Mouse (Mus musculus): ENCODE data around the gene BC049715. TPM values are rescaled to one million over a fixed set of nuclear protein-coding genes. Genes with fewer than 3 reads are reported as not detected.

The BC049715 gene
- polyA plus RNA-seq, 1 experiment from 2014 or later, result 2.3 TPM

DNA sequence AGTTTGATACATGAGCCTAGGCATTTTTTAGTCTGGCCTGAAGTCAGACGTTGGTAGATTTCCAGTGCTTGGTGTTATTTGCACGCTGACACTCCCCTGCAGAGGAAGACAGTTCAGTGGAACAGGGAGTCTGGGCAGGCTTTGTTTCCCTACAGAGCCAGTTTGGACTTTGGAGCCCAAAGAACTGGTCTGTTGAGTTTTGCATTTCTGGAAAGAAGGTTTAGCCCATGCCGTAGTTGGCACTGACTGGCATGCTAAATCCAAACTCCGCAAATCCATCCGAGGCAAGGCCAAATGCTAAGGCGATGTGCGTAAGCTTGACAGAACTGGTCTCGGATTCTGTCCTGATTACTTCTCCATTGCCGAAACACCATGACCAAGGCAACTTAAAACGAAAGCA is 16.2 kb upstream of the BC049715 start:
- no peak overlapping the region for H3K4me2 ChIP-seq (replicated peaks)
- WGBS, result 90% methylated on average over 10 of the region's 10 CpGs
- H3K27ac ChIP-seq (replicated peaks), result no peak overlapping the region
- 0 out of 2 replicates have a peak, but pooled peaks cover 3% of the 10 kb centered on the region for H3K27me3 ChIP-seq
- no peak overlapping the region for H3K9ac ChIP-seq (replicated peaks)
- H3K4me3 ChIP-seq, result no peak overlapping the region
- peaks cover 39% of the 10 kb centered on the region for H3K36me3 ChIP-seq
- ATAC-seq (ENCODE audit: low FRiP score, low read depth), result no peak
- H3K9me3 ChIP-seq, result no peaks in the 10 kb centered on the region
- peaks cover 16% of the 10 kb centered on the region for H3K4me1 ChIP-seq

- Histone ChIP-seq H3K27ac (replicated peaks) (no peak overlapping the region), H3K36me3 (peaks cover 58% of the 10 kb centered on the region), H3K4me1 (peaks cover 11% of the 10 kb centered on the region), H3K9ac (replicated peaks) (no peak overlapping the region), H3K27me3 (no peaks in the 10 kb centered on the region), H3K9me3 (no peaks in the 10 kb centered on the region), H3K4me3 (no peak overlapping the region), H3K4me2 (replicated peaks) (no peak overlapping the region)
- ATAC-seq (ENCODE audit: low FRiP score, low read depth), result no peak
- 52% methylated on average over 4 of the region's 4 CpGs for WGBS
Observed at GRCm38 (mm10) chr6:136813117-136813516, 14.3 kb upstream of the BC049715 start.

- H3K9ac ChIP-seq (replicated peaks), result no peak overlapping the region
- H3K27me3 ChIP-seq, result no peaks in the 10 kb centered on the region
- 96% methylated on average over 7 of the region's 7 CpGs for WGBS
- no peak overlapping the region for H3K27ac ChIP-seq (replicated peaks)
- H3K4me1 ChIP-seq, result no peaks in the 10 kb centered on the region
- no peaks in the 10 kb centered on the region for H3K9me3 ChIP-seq
- peaks cover 79% of the 10 kb centered on the region for H3K36me3 ChIP-seq
- no peak overlapping the region for H3K4me3 ChIP-seq
- ATAC-seq (ENCODE audit: low FRiP score, low read depth), result no peak
- H3K4me2 ChIP-seq (replicated peaks), result no peak overlapping the region
Observed at GRCm38 (mm10) chr6:136815381-136815780, 12.0 kb upstream of the BC049715 start.

DNA sequence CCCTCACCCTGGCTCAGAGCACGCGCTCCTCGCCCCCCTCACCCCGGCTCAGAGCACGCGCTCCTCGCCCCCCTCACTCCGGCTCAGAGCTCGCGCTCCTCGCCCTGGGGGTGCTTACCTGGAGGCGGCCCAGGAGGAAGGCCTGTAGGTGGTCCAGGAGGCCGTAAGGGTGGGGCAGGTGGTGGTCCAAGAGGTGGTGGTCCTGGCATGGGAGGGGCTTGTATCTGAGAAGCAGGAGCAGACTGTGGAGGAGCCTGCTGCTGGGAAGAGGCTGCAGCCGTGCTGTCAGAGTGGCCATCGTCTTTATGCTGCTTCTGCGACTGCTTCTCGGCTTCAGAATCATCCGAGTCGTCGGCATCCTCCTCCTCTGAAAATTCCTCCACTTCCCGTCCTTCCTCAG is 10.6 kb upstream of the BC049715 start:
- WGBS, result 93% methylated on average over 20 of the region's 21 CpGs
- no peak for ATAC-seq (ENCODE audit: low FRiP score, low read depth)
- H3K36me3 ChIP-seq, result peaks cover 93% of the 10 kb centered on the region
- H3K27ac ChIP-seq (replicated peaks), result no peak overlapping the region
- H3K9me3 ChIP-seq, result no peaks in the 10 kb centered on the region
- H3K4me2 ChIP-seq (replicated peaks), result no peak overlapping the region
- H3K4me3 ChIP-seq, result no peak overlapping the region
- H3K4me1 ChIP-seq, result no peaks in the 10 kb centered on the region
- no peak overlapping the region for H3K9ac ChIP-seq (replicated peaks)
- no peaks in the 10 kb centered on the region for H3K27me3 ChIP-seq

DNA sequence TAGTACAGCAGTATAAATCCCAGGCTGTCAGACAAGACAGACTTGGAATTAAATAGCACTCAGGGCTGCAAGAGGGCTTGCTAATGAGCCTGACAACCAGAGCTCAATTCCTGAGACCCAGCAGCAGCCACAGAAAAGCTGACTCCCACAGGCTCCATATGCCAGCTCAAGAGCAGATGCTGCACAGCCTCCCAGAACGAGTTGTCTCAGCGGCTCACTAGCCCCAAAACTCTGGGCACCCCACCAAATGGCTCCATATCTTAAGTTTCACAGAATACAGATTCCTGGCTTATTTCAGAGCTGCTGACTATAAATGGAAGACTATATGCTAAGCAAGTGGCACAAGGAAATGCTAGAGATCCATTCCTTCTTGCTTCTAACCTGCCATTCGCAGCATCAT is 9.9 kb upstream of the BC049715 start:
- no peaks in the 10 kb centered on the region for H3K4me1 ChIP-seq
- no peak overlapping the region for H3K27ac ChIP-seq (replicated peaks)
- H3K9me3 ChIP-seq, result no peaks in the 10 kb centered on the region
- no peak overlapping the region for H3K9ac ChIP-seq (replicated peaks)
- peaks cover 93% of the 10 kb centered on the region for H3K36me3 ChIP-seq
- no peaks in the 10 kb centered on the region for H3K27me3 ChIP-seq
- no peak overlapping the region for H3K4me3 ChIP-seq
- no peak for ATAC-seq (ENCODE audit: low FRiP score, low read depth)
- H3K4me2 ChIP-seq (replicated peaks), result no peak overlapping the region
- 95% methylated on average over 3 of the region's 3 CpGs for WGBS

DNA sequence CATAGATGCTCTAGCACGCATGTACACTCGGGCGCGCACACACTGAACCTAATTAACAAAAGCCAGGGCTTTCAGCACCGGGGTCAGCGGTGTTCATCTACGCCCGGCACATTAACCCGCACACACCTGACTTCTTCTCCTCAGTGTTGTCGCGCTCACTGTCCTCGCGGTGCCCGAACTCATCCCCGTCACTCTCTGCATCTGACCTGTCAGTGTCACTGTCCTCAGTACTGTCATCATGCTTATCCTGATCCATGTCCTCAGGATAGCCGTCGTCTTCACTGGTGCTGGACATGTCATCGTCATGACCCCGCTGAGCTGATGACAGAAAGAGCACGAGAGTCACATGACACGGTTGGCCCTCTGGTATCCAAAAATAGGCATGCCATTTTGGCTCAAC is 7.0 kb upstream of the BC049715 start:
- WGBS, result 96% methylated on average over 21 of the region's 21 CpGs
- H3K4me1 ChIP-seq, result no peaks in the 10 kb centered on the region
- no peak overlapping the region for H3K27ac ChIP-seq (replicated peaks)
- H3K9ac ChIP-seq (replicated peaks), result no peak overlapping the region
- H3K4me3 ChIP-seq, result no peak overlapping the region
- no peak for ATAC-seq (ENCODE audit: low FRiP score, low read depth)
- no peaks in the 10 kb centered on the region for H3K9me3 ChIP-seq
- H3K4me2 ChIP-seq (replicated peaks), result no peak overlapping the region
- H3K27me3 ChIP-seq, result no peaks in the 10 kb centered on the region
- H3K36me3 ChIP-seq, result peaks cover 91% of the 10 kb centered on the region

DNA sequence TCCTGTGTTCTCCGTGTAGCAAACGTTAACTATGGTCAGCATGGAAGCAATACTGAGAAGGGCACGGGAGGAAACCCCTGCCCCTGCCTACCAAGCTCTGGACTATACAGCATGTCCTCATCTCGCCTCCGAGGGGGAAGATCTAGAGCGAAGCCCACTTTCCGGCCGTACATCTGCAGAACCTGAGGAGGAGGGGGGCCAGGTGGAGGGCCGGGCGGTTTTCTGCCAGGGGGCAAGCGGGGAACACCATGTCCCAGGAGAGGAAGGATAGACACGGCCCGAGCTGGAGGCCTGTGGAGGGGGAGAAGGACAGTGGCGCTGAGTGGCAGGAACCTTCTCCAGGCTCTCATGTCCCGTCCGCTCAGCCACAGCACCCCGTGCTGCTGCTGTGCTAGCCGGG is 6.3 kb upstream of the BC049715 start:
- Histone ChIP-seq H3K9ac (replicated peaks) (no peak overlapping the region), H3K4me2 (replicated peaks) (no peak overlapping the region), H3K27ac (replicated peaks) (no peak overlapping the region), H3K4me3 (no peak overlapping the region), H3K9me3 (no peaks in the 10 kb centered on the region), H3K36me3 (peaks cover 88% of the 10 kb centered on the region), H3K4me1 (no peaks in the 10 kb centered on the region), H3K27me3 (no peaks in the 10 kb centered on the region)
- no peak for ATAC-seq (ENCODE audit: low FRiP score, low read depth)
- WGBS, result 96% methylated on average over 18 of the region's 18 CpGs

- Histone ChIP-seq H3K9me3 (no peaks in the 10 kb centered on the region), H3K27ac (replicated peaks) (no peak overlapping the region), H3K4me3 (no peak overlapping the region), H3K9ac (replicated peaks) (no peak overlapping the region), H3K27me3 (no peaks in the 10 kb centered on the region), H3K36me3 (peaks cover 51% of the 10 kb centered on the region), H3K4me1 (peaks cover 8% of the 10 kb centered on the region), H3K4me2 (replicated peaks) (no peak overlapping the region)
- 94% methylated on average over 8 of the region's 8 CpGs for WGBS
- no peak for ATAC-seq (ENCODE audit: low FRiP score, low read depth)
Observed at GRCm38 (mm10) chr6:136824987-136825386, 2.4 kb upstream of the BC049715 start.

GRCm38 (mm10) chr6:136827116-136827515 is 310 bp upstream of the BC049715 start:
- Histone ChIP-seq H3K4me3 (peak overlapping the region; percentile 92), H3K4me2 (replicated peaks) (peak overlapping the region; percentile 75), H3K4me1 (peaks cover 8% of the 10 kb centered on the region), H3K9ac (replicated peaks) (peak overlapping the region; percentile 98), H3K27me3 (0 out of 2 replicates have a peak, but pooled peaks cover 9% of the 10 kb centered on the region), H3K36me3 (peaks cover 29% of the 10 kb centered on the region), H3K27ac (replicated peaks) (no peak overlapping the region), H3K9me3 (no peaks in the 10 kb centered on the region)
- ATAC-seq (ENCODE audit: low FRiP score, low read depth), result no peak
- 24% methylated on average over 7 of the region's 7 CpGs for WGBS

- Histone ChIP-seq H3K9ac (replicated peaks) (peak within 1 kb of the TSS; percentile 98), H3K27me3 (0 out of 2 replicates have a peak, but pooled peaks cover 9% of the 10 kb centered on the region), H3K36me3 (peaks cover 20% of the 10 kb centered on the region), H3K4me2 (replicated peaks) (peak within 1 kb of the TSS; percentile 75), H3K9me3 (no peaks in the 10 kb centered on the region), H3K4me1 (peaks cover 8% of the 10 kb centered on the region), H3K4me3 (peak within 1 kb of the TSS; percentile 92), H3K27ac (replicated peaks) (peak within 1 kb of the TSS; percentile 70)
- peak; percentile 100 for ATAC-seq (ENCODE audit: low FRiP score, low read depth)
- under 1% methylated on average over 45 of the region's 45 CpGs for WGBS
Observed at GRCm38 (mm10) chr6:136827881-136828561, 595 bp downstream of the BC049715 start, which contains the start of gene Wbp11. TSS of gene Wbp11 (minus strand) at chr6:136828233.

DNA sequence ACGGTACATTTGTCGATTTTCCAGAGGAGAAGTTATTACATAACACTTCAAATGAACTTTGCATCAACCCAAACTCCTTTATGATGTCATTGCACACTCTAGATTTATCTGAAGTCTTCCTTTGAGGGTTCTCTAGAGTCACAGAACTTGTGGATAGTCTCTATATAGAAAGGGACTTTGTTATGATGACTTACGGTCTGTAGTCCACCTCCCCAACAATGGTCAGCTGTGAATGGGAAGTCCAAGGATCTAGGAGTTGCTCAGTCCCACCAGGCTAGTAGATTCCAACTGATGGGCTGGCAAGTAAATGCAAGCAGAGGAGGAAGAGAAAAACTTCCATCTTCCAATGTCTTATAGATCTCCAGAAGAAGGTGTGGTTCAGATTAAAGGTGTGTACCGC is 1.3 kb downstream of the BC049715 start:
- peaks cover 8% of the 10 kb centered on the region for H3K4me1 ChIP-seq
- peaks cover 18% of the 10 kb centered on the region for H3K36me3 ChIP-seq
- H3K9me3 ChIP-seq, result no peaks in the 10 kb centered on the region
- H3K9ac ChIP-seq (replicated peaks), result peak overlapping the region; percentile 39; the same call in 1 of the 2 replicates
- H3K4me3 ChIP-seq, result peak overlapping the region; percentile 92
- ATAC-seq (ENCODE audit: low FRiP score, low read depth), result no peak
- H3K4me2 ChIP-seq (replicated peaks), result peak overlapping the region; percentile 54
- 38% methylated on average over 4 of the region's 4 CpGs for WGBS
- H3K27me3 ChIP-seq, result 0 out of 2 replicates have a peak, but pooled peaks cover 9% of the 10 kb centered on the region
- peak overlapping the region; percentile 70 for H3K27ac ChIP-seq (replicated peaks)

DNA sequence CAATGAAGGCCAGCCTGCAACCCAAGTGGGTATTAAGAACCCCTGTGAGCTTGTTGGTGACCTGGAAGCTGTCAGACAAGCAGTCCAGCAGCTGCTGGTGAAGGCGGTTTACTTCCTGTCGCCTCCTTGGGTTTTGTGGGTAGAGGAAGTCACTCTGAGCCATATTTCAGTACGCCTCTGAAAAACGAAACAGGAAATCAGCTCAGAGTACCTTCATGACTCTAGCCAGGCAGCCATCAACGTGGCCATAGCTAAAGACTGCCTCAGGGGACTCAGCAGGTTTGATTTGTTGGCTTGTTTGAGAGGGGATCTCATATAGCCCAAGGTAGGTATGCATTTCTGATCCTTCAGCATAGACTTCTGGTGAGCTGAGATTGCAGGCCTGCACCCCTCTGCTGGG is 4.3 kb downstream of the BC049715 start:
- Histone ChIP-seq H3K4me3 (no peak overlapping the region), H3K36me3 (no peaks in the 10 kb centered on the region), H3K27me3 (peaks cover 13% of the 10 kb centered on the region; the same call in 1 of the 2 replicates), H3K9me3 (no peaks in the 10 kb centered on the region), H3K9ac (replicated peaks) (no peak overlapping the region), H3K4me2 (replicated peaks) (no peak overlapping the region), H3K27ac (replicated peaks) (no peak overlapping the region), H3K4me1 (peaks cover 8% of the 10 kb centered on the region)
- 81% methylated on average over 5 of the region's 5 CpGs for WGBS
- no peak for ATAC-seq (ENCODE audit: low FRiP score, low read depth)

Data from midbrain, embryonic 12.5 days (tissue).